In the genomic region with DNA sequence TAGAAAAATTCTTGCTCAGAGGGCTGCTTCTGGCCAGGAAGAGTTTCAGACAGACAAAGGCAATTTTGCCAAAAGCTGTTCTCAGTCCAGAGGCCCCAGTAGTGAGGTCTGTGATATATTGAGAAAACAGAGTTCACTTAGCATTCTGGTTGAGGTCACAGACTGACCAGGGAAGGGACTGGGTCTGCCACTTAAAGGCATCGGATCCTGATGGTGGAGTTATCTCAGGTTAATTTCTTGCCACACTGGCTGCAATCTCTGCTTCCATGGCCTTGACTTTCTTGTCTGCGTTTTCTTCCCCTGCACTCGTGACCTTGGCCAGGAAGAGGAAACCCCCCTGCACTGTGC, we compare ENCODE assay signal across 33 mouse cellular contexts. TPM values are rescaled to one million over a fixed set of nuclear protein-coding genes. Genes with fewer than 3 reads are reported as not detected.
"Had no signal": no experiment of that assay in that cellular context is flagged by ENCODE, and none has a peak within 500 bp of the region (broad histone marks: within the 10 kb centered on the region; RNA-seq: fewer than 3 reads in every experiment).

No protein-coding gene starts in this region.

- H3K4me2 ChIP-seq: limb, embryonic 12.5 days; limb, embryonic 15.5 days; liver, embryonic 11.5 days; lung, embryonic 15.5 days; midbrain, embryonic 12.5 days; midbrain, embryonic 15.5 days; neural tube, embryonic 13.5 days had no signal

- ATAC-seq: liver, postnatal 0 days; midbrain, embryonic 15.5 days had no signal

- H3K9ac ChIP-seq: limb, embryonic 12.5 days; limb, embryonic 15.5 days; liver, embryonic 14.5 days; liver, postnatal 0 days; lung, embryonic 15.5 days; midbrain, embryonic 12.5 days; midbrain, embryonic 15.5 days; neural tube, embryonic 13.5 days had no signal

- DNase-seq: kidney, postnatal 14 days; kidney, postnatal 4 days; left cerebral cortex, postnatal 4 days; liver, postnatal 0 days; lung, postnatal 14 days; lung, postnatal 4 days; retina, postnatal 1 day; right cerebral cortex, postnatal 25 days; thymus, adult 18-20 months; thymus, postnatal 36 days had no signal

- H3K27me3 ChIP-seq: limb, embryonic 12.5 days; limb, embryonic 15.5 days; lung, embryonic 15.5 days; midbrain, embryonic 12.5 days; midbrain, embryonic 15.5 days; neural tube, embryonic 13.5 days had no signal

- H3K27ac ChIP-seq: limb, embryonic 12.5 days; limb, embryonic 15.5 days; liver, embryonic 14.5 days; lung, embryonic 15.5 days; midbrain, embryonic 12.5 days; midbrain, embryonic 15.5 days; neural tube, embryonic 13.5 days had no signal

- H3K4me1 ChIP-seq: limb, embryonic 12.5 days; limb, embryonic 15.5 days; midbrain, embryonic 12.5 days; midbrain, embryonic 15.5 days; neural tube, embryonic 13.5 days had no signal

- H3K4me3 ChIP-seq: limb, embryonic 12.5 days; limb, embryonic 15.5 days; lung, embryonic 15.5 days; midbrain, embryonic 12.5 days; midbrain, embryonic 15.5 days; myocyte; neural tube, embryonic 13.5 days had no signal

- H3K9me3 ChIP-seq: limb, embryonic 12.5 days; limb, embryonic 15.5 days; lung, embryonic 15.5 days; midbrain, embryonic 12.5 days; midbrain, embryonic 15.5 days; neural tube, embryonic 13.5 days had no signal

RNA-seq across cellular contexts. Expression of a gene that starts 57.1 kb away (rescaled TPM):
- total RNA-seq: layer of hippocampus, adult 18-20 months; layer of hippocampus, postnatal 14 days; left cerebral cortex, adult 8-10 months; left cerebral cortex, postnatal 14 days; left cerebral cortex, postnatal 4 days; megakaryocyte progenitor cell, adult 5-6 weeks; megakaryocyte-erythroid progenitor cell, adult 5-6 weeks; monocyte, adult 5-6 weeks; neutrophil, adult 5-6 weeks had no signal
- polyA plus RNA-seq: kidney, embryonic 16.5 days; limb, embryonic 12.5 days; limb, embryonic 15.5 days; liver, embryonic 11.5 days; liver, embryonic 14.5 days; liver, postnatal 0 days; lung, embryonic 15.5 days; midbrain, embryonic 12.5 days; midbrain, embryonic 15.5 days; myocyte; neural tube, embryonic 13.5 days; small intestine, adult 2 months; spleen, adult 2 months; stomach, embryonic 16.5 days; testis, adult 2 months; urinary bladder, adult 2 months had no signal
